Comparison of ENCODE assay signal across 8 mouse cellular contexts in the genomic region with DNA sequence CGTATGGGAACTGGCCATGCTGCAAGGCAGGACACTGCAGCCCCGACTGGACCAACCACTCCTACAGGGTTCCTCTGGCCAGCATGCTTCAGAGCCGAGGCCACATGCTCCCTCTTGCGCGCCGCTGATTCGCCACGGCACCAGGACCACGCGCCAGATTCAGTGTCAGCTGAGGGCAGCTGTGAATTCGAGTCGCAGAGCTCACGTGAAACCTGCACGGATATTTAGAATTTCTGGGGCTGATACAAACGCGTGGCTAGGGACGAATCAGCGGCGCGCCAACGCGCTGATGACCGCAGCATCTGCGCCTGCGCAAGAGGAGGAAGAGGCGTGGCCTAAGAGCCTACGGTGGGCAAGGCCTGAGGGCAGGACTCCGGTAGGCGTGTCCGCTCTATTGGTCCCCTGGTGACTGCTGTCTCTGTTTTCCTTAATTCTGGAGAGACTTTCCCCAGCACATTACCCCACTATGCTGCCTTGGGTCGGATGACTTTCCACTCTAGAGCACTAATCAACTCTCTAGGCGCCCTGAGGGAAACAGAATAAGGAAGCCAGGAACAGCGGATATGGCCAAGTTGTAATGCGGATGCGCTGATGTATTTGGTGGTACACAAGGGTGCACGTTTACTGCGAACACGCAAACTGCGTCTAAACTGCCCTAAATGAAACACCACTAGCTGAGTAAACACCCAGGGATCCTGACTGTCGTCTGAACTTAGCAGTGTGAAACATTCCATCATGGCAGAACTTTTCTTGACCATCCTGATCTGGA. TPM values are rescaled to one million over a fixed set of nuclear protein-coding genes. Genes with fewer than 3 reads are reported as not detected.
DNase-seq lines count a peak whose midpoint lies in the region; ATAC-seq and TF ChIP-seq lines count a peak whose summit lies in the region.

A gene (minus strand): TSS at position 304 of the 769 bp plus-strand sequence.

- peak; percentile 97 for DNase-seq in gastrocnemius, postnatal 10 days
- DNase-seq in induced T-regulatory cell, adult 2 months (ENCODE audit: low read depth), result peak; percentile 96
- DNase-seq in left cerebral cortex, adult 9 months (ENCODE audit: low spot score in 2 of 2), result peak; percentile 78 to 92
- peak; percentile 91 for DNase-seq in right cerebral cortex, postnatal 14 days
- peak; percentile 89 to 92 for DNase-seq in urinary bladder, postnatal 36 days (ENCODE audit: low spot score in 2 of 2)

- H3K4me1 ChIP-seq in cortical plate, adult 2 months (ENCODE audit: control insufficient read depth, insufficient read depth, low read length), result peaks cover 13% of the 10 kb centered on the region; the same call in 1 of the 2 replicates

- peak within 1 kb of the TSS; percentile 38 for H3K4me3 ChIP-seq in cortical plate, adult 2 months (ENCODE audit: insufficient read depth, low read length)

- peak; percentile 80 for TF ChIP-seq POLR2A in cortical plate, adult 2 months (IDR thresholded peaks at IDR 0.05; ENCODE audit: extremely low read depth, insufficient read depth, low read length)

- peak within 1 kb of the TSS; percentile 1; the same call in 1 of the 2 replicates for H3K27ac ChIP-seq in cortical plate, adult 2 months (ENCODE audit: insufficient read depth, low read length)

- no peak for TF ChIP-seq CTCF in cortical plate, adult 2 months (IDR thresholded peaks at IDR 0.05; ENCODE audit: extremely low read depth, insufficient read depth, low read length)

- ATAC-seq in activated CD4-positive, CD25-positive, alpha-beta regulatory T cell, adult 4 months, result peak; percentile 83
- peak; percentile 89 for ATAC-seq in megakaryocyte progenitor cell, adult 5-6 weeks (replicated peaks; ENCODE audit: poor library complexity)

RNA-seq across cellular contexts. Expression of the gene that starts here (rescaled TPM):
- 10 to 100 TPM; 16.8 to 18.7 TPM for polyA plus RNA-seq in activated CD4-positive, CD25-positive, alpha-beta regulatory T cell, adult 4 months (2017; shearing (Covaris generic))
- 18.5 and 24.8 TPM in 2 replicates for polyA plus RNA-seq in cortical plate, adult 2 months (2012; rRNA removed)
- total RNA-seq in gastrocnemius, postnatal 10 days (2021), result 10 to 100 TPM; 13.0 to 16.1 TPM
- 15.5 and 31.2 TPM in 2 replicates for total RNA-seq in megakaryocyte progenitor cell, adult 5-6 weeks (2015)
- total RNA-seq in megakaryocyte progenitor cell, adult 5-6 weeks (2017), result 28.8 and 35.5 TPM in 2 replicates

Comparison
In these comparisons a context has a peak if more than half of its experiments do, and no peak if none do; other contexts are left out.
1. Peak in every context shown above with its lines: DNase-seq, ATAC-seq, H3K4me3 ChIP-seq and H3K27ac ChIP-seq.